Mouse (Mus musculus) MEL (cell line): Measurements from ENCODE around the gene Gm20696.

ENCODE experiments used
- CTCF ChIP-seq, 3 experiments: IDR thresholded peaks in 2 of 3; conservative IDR thresholded peaks in 1 of 3; 2 replicates each; pipeline ENCODE4 v1.5.1; 2011 to 2012; ENCODE audit warnings: low read length in 3 of 3, low read depth in 2 of 3, mild to moderate bottlenecking in 2 of 3, improper control_type of control experiment in 1 of 3, inconsistent platforms in 1 of 3, mixed read lengths in 1 of 3, moderate library complexity in 1 of 3; ENCODE audit not compliant: control insufficient read depth in 1 of 3, insufficient read depth in 1 of 3, poor library complexity in 1 of 3, severe bottlenecking in 1 of 3
- POLR2A ChIP-seq, 2 experiments: IDR thresholded peaks; 2 replicates each; pipeline ENCODE4 v1.6.1; 2011 to 2012; ENCODE audit warnings: low read length in 2 of 2, mild to moderate bottlenecking in 2 of 2, control low read depth in 1 of 2, improper control_type of control experiment in 1 of 2, low read depth in 1 of 2, moderate library complexity in 1 of 2; ENCODE audit not compliant: control insufficient read depth in 1 of 2, insufficient read depth in 1 of 2, poor library complexity in 1 of 2
- USF2 ChIP-seq, 2 experiments: IDR thresholded peaks; 2 replicates each; pipeline ENCODE4 v1.6.1; 2011 to 2012; ENCODE audit warnings: improper control_type of control experiment in 2 of 2, low read length in 2 of 2, borderline replicate concordance in 1 of 2, inconsistent platforms in 1 of 2, low read depth in 1 of 2, mild to moderate bottlenecking in 1 of 2; ENCODE audit not compliant: insufficient read depth in 1 of 2

GRCm38 (mm10) chr6:99435140-99435539 lies 231.5 kb downstream of the Gm20696 start:
- TF ChIP-seq POLR2A (IDR thresholded peaks at IDR 0.05; ENCODE audit: control insufficient read depth in 1 of 2, insufficient read depth in 1 of 2, low read depth in 1 of 2, low read length in 2 of 2, poor library complexity in 1 of 2), result no peak
- TF ChIP-seq CTCF (IDR thresholded peaks at IDR 0.05 in 2 of 3, conservative IDR thresholded peaks at IDR 0.05 in 1 of 3; ENCODE audit: control insufficient read depth in 1 of 3, insufficient read depth in 1 of 3, low read depth in 2 of 3, low read length in 3 of 3, poor library complexity in 1 of 3, severe bottlenecking in 1 of 3), result no peak
- TF ChIP-seq USF2 (IDR thresholded peaks at IDR 0.05; ENCODE audit: borderline replicate concordance in 1 of 2, insufficient read depth in 1 of 2, low read depth in 1 of 2, low read length in 2 of 2), result no peak
